Mouse (Mus musculus): ENCODE measurements at regions not wholly inside any gene's neighbourhood (a gene's known extent, or its start where the extent isn't known, plus 50 kb on each side); places are given as distances from the start of the nearest gene placed in this dataset.

GRCm38 (mm10) chr1:142734108-142734507 is 906.4 kb upstream of the B3galt2 start:
- no peak for TF ChIP-seq POU5F1 (IDR thresholded peaks at IDR 0.05; ENCODE audit: borderline replicate concordance, low read length)
- TF ChIP-seq CTCF (conservative IDR thresholded peaks at IDR 0.05; ENCODE audit: low read length) = no peak

Data from E14TG2a.4 (cell line).